Mouse (Mus musculus) hindbrain, embryonic 12.5 days (tissue): ENCODE results near the gene Rnf167. TPM values are rescaled to one million over a fixed set of nuclear protein-coding genes. Genes with fewer than 3 reads are reported as not detected.

Source experiments
- ATAC-seq: fragments of 200-750 bp; cut with Nextera tagmentation; 2 replicates; pipeline ENCODE4 v1.8.0; 2017; ENCODE audit warnings: moderate TSS enrichment; ENCODE audit not compliant: low FRiP score
- H3K27ac ChIP-seq: fragments of 300-500 bp; sonication (generic); 2 replicates; pipeline ENCODE4 v1.5.1; 2016; ENCODE audit warnings: mild to moderate bottlenecking
- H3K27me3 ChIP-seq: fragments of 300-500 bp; sonication (generic); 2 replicates; pipeline ENCODE4 v1.6.1; 2016; ENCODE audit warnings: mild to moderate bottlenecking
- H3K36me3 ChIP-seq: fragments of 300-500 bp; sonication (generic); 2 replicates; pipeline ENCODE4 v1.6.1; 2016; ENCODE audit warnings: mild to moderate bottlenecking
- H3K4me1 ChIP-seq: fragments of 300-500 bp; sonication (generic); 2 replicates; pipeline ENCODE4 v1.6.1; 2016
- H3K4me2 ChIP-seq: fragments of 300-500 bp; sonication (generic); replicated peaks from 2 replicates; pipeline ENCODE4 v1.6.1; 2016; ENCODE audit warnings: mild to moderate bottlenecking
- H3K4me3 ChIP-seq: fragments of 300-500 bp; sonication (generic); 2 replicates; pipeline ENCODE4 v1.5.1; 2016; ENCODE audit warnings: mild to moderate bottlenecking
- H3K9ac ChIP-seq: fragments of 300-500 bp; sonication (generic); 2 replicates; pipeline ENCODE4 v1.6.1; 2016; ENCODE audit warnings: mild to moderate bottlenecking, moderate library complexity
- H3K9me3 ChIP-seq: fragments of 300-500 bp; sonication (generic); replicated peaks from 2 replicates; pipeline ENCODE4 v1.6.1; 2016; ENCODE audit warnings: mild to moderate bottlenecking
- WGBS: fragments of 180-500 bp; shearing (Covaris S2); methylation state at CpG from one replicate; pipeline ENCODE4 v1.1.7; 2016; 5-methylcytosine and 5-hydroxymethylcytosine counted together
- polyA plus RNA-seq: library from polyadenylated mRNA; unstranded; fragments of >200 nt; fragmentation: Nextera tagmentation; extraction: Ambion mirVana; gene quantifications from 2 replicates; pipeline ENCODE4 v1.2.1, GENCODE M21; 2016

Gene Rnf167
- polyA plus RNA-seq, 1 experiment from 2014 or later, result 96.0 TPM

- H3K9ac ChIP-seq, result no peak overlapping the region
- H3K4me1 ChIP-seq, result 0 out of 2 replicates have a peak, but pooled peaks cover under 1% of the 10 kb centered on the region
- ATAC-seq, result no peak
- H3K27me3 ChIP-seq, result no peaks in the 10 kb centered on the region
- no peak overlapping the region for H3K4me3 ChIP-seq
- no peak overlapping the region for H3K27ac ChIP-seq
- WGBS, result 84% methylated on average over 8 of the region's 8 CpGs
- peaks cover 16% of the 10 kb centered on the region for H3K36me3 ChIP-seq
- no peak overlapping the region for H3K4me2 ChIP-seq
- H3K9me3 ChIP-seq, result no peaks in the 10 kb centered on the region
Measured at GRCm38 (mm10) chr11:70639976-70640375, 7.1 kb upstream of the Rnf167 start.

- Histone ChIP-seq H3K27me3 (no peaks in the 10 kb centered on the region), H3K9ac (no peak overlapping the region), H3K4me1 (peaks cover 12% of the 10 kb centered on the region), H3K9me3 (no peaks in the 10 kb centered on the region), H3K27ac (no peak overlapping the region), H3K4me2 (no peak overlapping the region), H3K4me3 (no peak overlapping the region), H3K36me3 (peaks cover 24% of the 10 kb centered on the region)
- ATAC-seq, result no peak
- 83% methylated on average over 7 of the region's 7 CpGs for WGBS
Measured at GRCm38 (mm10) chr11:70641241-70641640, 5.8 kb upstream of the Rnf167 start.

- ATAC-seq, result no peak
- no peaks in the 10 kb centered on the region for H3K27me3 ChIP-seq
- no peaks in the 10 kb centered on the region for H3K9me3 ChIP-seq
- H3K27ac ChIP-seq, result no peak overlapping the region
- no peak overlapping the region for H3K4me2 ChIP-seq
- no peak overlapping the region for H3K9ac ChIP-seq
- peaks cover 24% of the 10 kb centered on the region for H3K36me3 ChIP-seq
- H3K4me1 ChIP-seq, result peaks cover 17% of the 10 kb centered on the region
- no peak overlapping the region for H3K4me3 ChIP-seq
- WGBS, result 91% methylated on average over 6 of the region's 6 CpGs
Measured at GRCm38 (mm10) chr11:70643051-70643450, 4.0 kb upstream of the Rnf167 start.

- WGBS, result 96% methylated on average over 8 of the region's 8 CpGs
- ATAC-seq, result no peak
- Histone ChIP-seq H3K27me3 (no peaks in the 10 kb centered on the region), H3K4me2 (no peak overlapping the region), H3K9me3 (no peaks in the 10 kb centered on the region), H3K27ac (no peak overlapping the region), H3K4me3 (no peak overlapping the region), H3K9ac (peak overlapping the region; percentile 28; the same call in 1 of the 2 replicates), H3K36me3 (peaks cover 32% of the 10 kb centered on the region), H3K4me1 (peaks cover 32% of the 10 kb centered on the region)
Measured at GRCm38 (mm10) chr11:70644564-70645103, 2.4 kb upstream of the Rnf167 start.

- 93% methylated on average over 12 of the region's 12 CpGs for WGBS
- Histone ChIP-seq H3K27me3 (no peaks in the 10 kb centered on the region), H3K36me3 (peaks cover 41% of the 10 kb centered on the region), H3K27ac (no peak overlapping the region), H3K4me1 (peaks cover 32% of the 10 kb centered on the region), H3K9ac (peak overlapping the region; percentile 80), H3K4me3 (peak overlapping the region; percentile 66), H3K4me2 (peak overlapping the region; percentile 91), H3K9me3 (no peaks in the 10 kb centered on the region)
- no peak for ATAC-seq
Measured at GRCm38 (mm10) chr11:70645461-70646258, 1.4 kb upstream of the Rnf167 start.

- Histone ChIP-seq H3K36me3 (peaks cover 46% of the 10 kb centered on the region), H3K4me2 (peak overlapping the region; percentile 91), H3K9me3 (no peaks in the 10 kb centered on the region), H3K4me1 (peaks cover 36% of the 10 kb centered on the region), H3K4me3 (peak overlapping the region; percentile 66), H3K27ac (peak overlapping the region; percentile 93), H3K27me3 (no peaks in the 10 kb centered on the region), H3K9ac (peak overlapping the region; percentile 80)
- 20% methylated on average over 3 of the region's 3 CpGs for WGBS
- ATAC-seq, result no peak; the same call in 1 of the 2 replicates
Measured at GRCm38 (mm10) chr11:70646259-70646555, 828 bp upstream of the Rnf167 start.

- peaks cover 47% of the 10 kb centered on the region for H3K4me1 ChIP-seq
- ATAC-seq, result peak; percentile 38
- peak overlapping the region; percentile 81 for H3K9ac ChIP-seq
- H3K9me3 ChIP-seq, result no peaks in the 10 kb centered on the region
- peaks cover 60% of the 10 kb centered on the region for H3K36me3 ChIP-seq
- no peaks in the 10 kb centered on the region for H3K27me3 ChIP-seq
- 3% methylated on average over 28 of the region's 28 CpGs for WGBS
- H3K27ac ChIP-seq, result peak overlapping the region; percentile 93
- H3K4me2 ChIP-seq, result peak overlapping the region; percentile 99
- peak overlapping the region; percentile 66 for H3K4me3 ChIP-seq
Measured at GRCm38 (mm10) chr11:70647716-70648420, 833 bp downstream of the Rnf167 start.

- WGBS, result 86% methylated on average over 4 of the region's 4 CpGs
- peak overlapping the region; percentile 81; the same call in 1 of the 2 replicates for H3K9ac ChIP-seq
Measured at GRCm38 (mm10) chr11:70648512-70648911, 1.5 kb downstream of the Rnf167 start.

GRCm38 (mm10) chr11:70649185-70649734 lies 2.2 kb downstream of the Rnf167 start:
- H3K4me1 ChIP-seq, result peaks cover 51% of the 10 kb centered on the region
- H3K4me3 ChIP-seq, result no peak overlapping the region; the same call in 1 of the 2 replicates

More at GRCm38 (mm10) chr11:70648512-70648911, 1.5 kb downstream of the Rnf167 start:
- no peaks in the 10 kb centered on the region for H3K27me3 ChIP-seq
- peaks cover 55% of the 10 kb centered on the region for H3K36me3 ChIP-seq
- no peaks in the 10 kb centered on the region for H3K9me3 ChIP-seq
- ATAC-seq, result no peak
- H3K4me2 ChIP-seq, result peak overlapping the region; percentile 99
- peaks cover 51% of the 10 kb centered on the region for H3K4me1 ChIP-seq
- H3K4me3 ChIP-seq, result peak overlapping the region; percentile 66
- no peak overlapping the region for H3K27ac ChIP-seq

GRCm38 (mm10) chr11:70650322-70651175 lies 3.5 kb downstream of the Rnf167 start:
- Histone ChIP-seq H3K9me3 (no peaks in the 10 kb centered on the region), H3K27ac (no peak overlapping the region), H3K4me1 (peaks cover 50% of the 10 kb centered on the region), H3K4me2 (no peak overlapping the region), H3K9ac (0 out of 2 replicates have a peak overlapping the region, but pooled peaks have one; percentile 35), H3K36me3 (peaks cover 39% of the 10 kb centered on the region), H3K27me3 (no peaks in the 10 kb centered on the region), H3K4me3 (no peak overlapping the region)
- ATAC-seq, result no peak
- 81% methylated on average over 12 of the region's 12 CpGs for WGBS

More at GRCm38 (mm10) chr11:70649185-70649734, 2.2 kb downstream of the Rnf167 start:
- Histone ChIP-seq H3K27ac (no peak overlapping the region), H3K9ac (no peak overlapping the region), H3K27me3 (no peaks in the 10 kb centered on the region), H3K36me3 (peaks cover 52% of the 10 kb centered on the region), H3K4me2 (peak overlapping the region; percentile 99; the same call in 1 of the 2 replicates), H3K9me3 (no peaks in the 10 kb centered on the region)
- WGBS, result 86% methylated on average over 8 of the region's 8 CpGs
- no peak for ATAC-seq

GRCm38 (mm10) chr11:70651391-70651790 lies 4.4 kb downstream of the Rnf167 start:
- no peak overlapping the region for H3K4me3 ChIP-seq
- H3K4me2 ChIP-seq, result no peak overlapping the region
- H3K27me3 ChIP-seq, result no peaks in the 10 kb centered on the region
- H3K36me3 ChIP-seq, result peaks cover 37% of the 10 kb centered on the region
- H3K27ac ChIP-seq, result no peak overlapping the region
- H3K9me3 ChIP-seq, result no peaks in the 10 kb centered on the region
- no peak for ATAC-seq
- 90% methylated on average over 2 of the region's 2 CpGs for WGBS
- peaks cover 50% of the 10 kb centered on the region for H3K4me1 ChIP-seq
- H3K9ac ChIP-seq, result no peak overlapping the region
